Mouse (Mus musculus) testis, adult 2 months (tissue): ENCODE measurements around the gene Daxx. TPM values are rescaled to one million over a fixed set of nuclear protein-coding genes. Genes with fewer than 3 reads are reported as not detected.

Experiments
- H3K27ac ChIP-seq: fragments of 200-500 bp; 2 replicates; pipeline ENCODE4 v1.5.1; 2012; ENCODE audit warnings: low read depth, low read length; ENCODE audit not compliant: control insufficient read depth, insufficient read depth
- H3K27me3 ChIP-seq: fragments of 200-500 bp; 2 replicates; pipeline ENCODE4 v1.6.1; 2012; ENCODE audit warnings: mild to moderate bottlenecking, low read length, moderate library complexity; ENCODE audit not compliant: control insufficient read depth, insufficient read depth
- H3K36me3 ChIP-seq: fragments of 200-500 bp; 2 replicates; pipeline ENCODE4 v1.6.1; 2012; ENCODE audit warnings: mild to moderate bottlenecking, low read length; ENCODE audit not compliant: control insufficient read depth, insufficient read depth
- H3K4me1 ChIP-seq: fragments of 200-500 bp; 2 replicates; pipeline ENCODE4 v1.6.1; 2012; ENCODE audit warnings: low read length; ENCODE audit not compliant: control insufficient read depth, insufficient read depth
- H3K4me3 ChIP-seq: fragments of 200-500 bp; 2 replicates; pipeline ENCODE4 v1.5.1; 2012; ENCODE audit warnings: low read depth, mild to moderate bottlenecking, low read length, moderate library complexity, mixed read lengths; ENCODE audit not compliant: control insufficient read depth
- CTCF ChIP-seq: fragments of 200-500 bp; IDR thresholded peaks from 2 replicates; pipeline ENCODE4 v1.5.1; 2012; ENCODE audit warnings: low read depth, mild to moderate bottlenecking, inconsistent platforms, low read length, moderate library complexity; ENCODE audit not compliant: control insufficient read depth, insufficient read depth, insufficient replicate concordance
- POLR2A ChIP-seq: fragments of 200-500 bp; IDR thresholded peaks from 2 replicates; pipeline ENCODE4 v1.6.1; 2012; ENCODE audit warnings: low read depth, mild to moderate bottlenecking, inconsistent platforms, low read length, moderate library complexity; ENCODE audit not compliant: control insufficient read depth
- polyA plus RNA-seq: library from polyadenylated mRNA; depleted of rRNA; stranded (reverse); fragments of >200 nt; gene quantifications from 2 replicates; pipeline ENCODE4 v1.2.3, GENCODE M21; 2012

Daxx gene
- polyA plus RNA-seq, 1 experiment = 157 TPM

DNA sequence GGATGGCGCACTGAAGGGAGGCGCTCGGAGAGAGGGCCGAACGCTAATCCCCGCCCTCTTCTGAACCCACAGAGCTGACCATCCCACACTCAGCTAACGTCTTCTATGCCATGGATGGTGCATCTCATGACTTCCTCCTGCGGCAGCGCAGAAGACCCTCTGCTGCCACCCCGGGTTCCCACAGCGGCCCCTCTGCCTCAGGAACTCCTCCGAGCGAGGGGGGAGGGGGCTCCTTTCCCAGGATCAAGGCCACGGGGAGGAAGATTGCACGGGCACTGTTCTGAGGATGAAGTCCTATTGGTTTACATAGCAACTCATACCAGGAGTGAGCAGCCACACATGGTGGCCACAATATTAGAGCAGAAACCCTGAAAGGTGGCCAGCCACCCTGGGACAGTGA, 27.8 kb downstream of the Daxx start:
- H3K27me3 ChIP-seq = no peaks in the 10 kb centered on the region
- H3K4me3 ChIP-seq = no peak overlapping the region
- H3K36me3 ChIP-seq = no peaks in the 10 kb centered on the region
- TF ChIP-seq POLR2A (no peak), CTCF (no peak)
- no peak overlapping the region for H3K27ac ChIP-seq
- H3K4me1 ChIP-seq = peaks cover 18% of the 10 kb centered on the region

DNA sequence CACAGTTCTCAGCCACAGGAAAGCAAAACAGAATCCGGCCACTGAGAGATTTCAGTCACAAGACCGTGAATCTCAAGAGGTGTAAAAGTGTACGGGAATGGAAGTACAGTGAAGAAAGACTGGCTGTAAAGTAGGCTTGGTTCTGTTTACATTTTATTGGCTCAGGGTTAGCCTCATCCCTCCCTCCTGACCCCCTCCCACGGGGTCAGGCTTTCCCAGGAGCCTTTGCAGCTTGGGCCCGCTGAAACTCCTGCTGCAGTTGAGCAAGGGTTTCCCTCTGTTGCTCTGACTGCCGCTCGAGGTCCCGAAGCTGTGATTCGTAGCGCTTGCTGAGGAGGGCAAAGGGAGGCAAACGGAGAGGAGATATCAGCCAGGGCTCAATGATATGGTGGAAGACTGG, 29.6 kb downstream of the Daxx start:
- TF ChIP-seq POLR2A (no peak), CTCF (no peak)
- Histone ChIP-seq H3K4me3 (peak overlapping the region; percentile 98), H3K36me3 (no peaks in the 10 kb centered on the region), H3K4me1 (peaks cover 18% of the 10 kb centered on the region), H3K27me3 (no peaks in the 10 kb centered on the region), H3K27ac (no peak overlapping the region)

DNA sequence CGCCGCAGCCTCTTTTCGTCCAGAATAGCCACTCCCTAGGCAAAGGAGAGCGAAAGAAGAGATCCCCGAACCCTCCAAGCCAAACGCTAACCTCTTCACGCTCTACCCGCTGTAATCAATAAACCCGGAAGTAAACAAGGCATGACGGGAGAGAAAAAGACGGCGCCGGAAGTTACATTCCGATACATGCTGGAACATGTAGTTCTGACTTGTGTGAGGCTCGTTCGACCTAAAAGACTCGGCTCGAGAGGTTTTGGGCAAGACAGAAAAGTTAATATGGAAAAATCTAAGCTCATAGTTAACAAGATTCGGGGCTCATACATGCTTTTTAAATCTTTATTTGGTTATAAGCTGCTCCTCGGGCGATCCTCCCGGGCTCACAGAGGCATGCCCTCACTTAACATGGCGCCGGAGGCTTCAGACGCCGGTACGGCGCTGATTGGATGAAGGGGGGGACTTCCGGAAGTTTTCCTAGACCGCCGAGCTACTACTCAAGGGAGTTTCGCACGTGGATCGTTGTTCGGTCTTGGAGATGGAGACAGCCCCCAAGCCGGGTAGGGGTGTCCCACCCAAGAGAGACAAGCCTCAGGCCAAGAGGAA, 31.1 kb downstream of the Daxx start, which contains the start of the genes Pfdn6 and Wdr46:
Gene Pfdn6 (minus strand): TSS at position 138 of the 600 bp plus-strand sequence.
Gene Wdr46 (plus strand): TSS at position 455 of the 600 bp plus-strand sequence.
- Histone ChIP-seq H3K4me3 (peak within 1 kb of the TSS; percentile 98), H3K27me3 (no peaks in the 10 kb centered on the region), H3K4me1 (peaks cover 18% of the 10 kb centered on the region), H3K36me3 (0 out of 2 replicates have a peak, but pooled peaks cover 1% of the 10 kb centered on the region), H3K27ac (peak within 1 kb of the TSS; percentile 85)
- TF ChIP-seq CTCF (no peak), POLR2A (peak; percentile 29; the same call in 1 of the 2 replicates)

DNA sequence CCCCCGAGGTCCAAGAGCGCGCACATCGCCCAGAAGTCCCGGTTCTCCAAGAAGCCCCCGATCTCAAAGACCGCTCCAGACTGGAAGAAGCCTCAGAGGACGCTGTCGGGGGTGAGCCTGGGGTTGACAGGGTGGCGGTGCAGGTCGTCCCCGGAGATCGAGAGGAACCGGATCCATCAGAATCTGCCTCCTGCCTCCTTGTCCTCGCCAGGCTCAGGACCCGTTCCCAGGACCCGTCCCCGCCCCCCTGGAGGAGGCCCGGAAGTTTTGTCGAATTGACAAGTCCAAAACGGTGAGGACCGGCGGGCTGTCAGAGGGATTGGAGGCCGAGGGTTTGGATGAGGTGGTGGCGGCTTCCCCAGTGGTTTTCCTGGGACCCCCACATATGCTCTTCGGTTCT, 31.8 kb downstream of the Daxx start:
- H3K27me3 ChIP-seq = no peaks in the 10 kb centered on the region
- no peak for TF ChIP-seq POLR2A
- no peak for TF ChIP-seq CTCF
- H3K4me3 ChIP-seq = peak overlapping the region; percentile 98
- H3K4me1 ChIP-seq = peaks cover 18% of the 10 kb centered on the region
- 0 out of 2 replicates have a peak, but pooled peaks cover 1% of the 10 kb centered on the region for H3K36me3 ChIP-seq
- peak overlapping the region; percentile 85; the same call in 1 of the 2 replicates for H3K27ac ChIP-seq

DNA sequence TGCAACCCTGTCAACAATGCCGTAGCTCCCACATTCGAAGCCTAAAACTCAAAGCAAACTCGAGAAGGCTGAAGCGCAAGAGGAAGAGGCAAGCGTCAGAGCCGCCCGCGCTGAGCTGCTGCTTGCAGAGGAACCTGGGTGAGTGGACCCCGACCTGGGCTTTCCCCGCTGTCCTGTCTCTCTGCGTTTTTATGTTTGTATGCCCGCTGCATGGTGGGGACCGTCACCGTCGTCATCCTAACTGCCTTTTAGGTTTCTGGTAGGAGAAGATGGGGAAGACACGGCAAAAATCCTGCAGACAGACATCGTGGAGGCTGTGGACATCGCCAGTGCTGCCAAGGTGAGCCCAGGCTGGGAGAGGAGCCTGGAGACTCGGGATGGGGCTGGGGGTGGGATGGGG, 32.2 kb downstream of the Daxx start:
- peak overlapping the region; percentile 98 for H3K4me3 ChIP-seq
- H3K27me3 ChIP-seq = no peaks in the 10 kb centered on the region
- TF ChIP-seq CTCF (no peak), POLR2A (no peak)
- no peak overlapping the region for H3K27ac ChIP-seq
- H3K36me3 ChIP-seq = 0 out of 2 replicates have a peak, but pooled peaks cover 1% of the 10 kb centered on the region
- peaks cover 18% of the 10 kb centered on the region for H3K4me1 ChIP-seq

DNA sequence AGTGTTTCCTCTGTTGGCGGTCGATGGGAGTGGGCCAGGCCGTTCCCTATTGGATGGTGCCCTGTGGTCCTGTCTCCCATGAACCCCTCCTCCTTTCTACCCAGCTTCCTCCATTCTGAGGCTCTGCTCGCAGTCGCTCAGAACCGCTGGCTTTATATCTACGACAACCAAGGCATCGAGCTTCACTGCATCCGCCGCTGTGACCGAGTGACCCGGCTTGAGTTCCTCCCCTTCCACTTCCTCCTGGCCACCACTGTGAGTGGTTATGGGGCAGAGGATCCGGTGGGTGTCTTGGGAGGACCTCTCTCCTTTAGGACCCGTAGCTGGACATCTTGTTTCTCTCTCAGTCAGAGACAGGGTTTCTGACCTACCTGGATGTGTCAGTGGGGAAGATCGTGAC, 34.2 kb downstream of the Daxx start:
- H3K36me3 ChIP-seq = 0 out of 2 replicates have a peak, but pooled peaks cover 1% of the 10 kb centered on the region
- no peak overlapping the region for H3K27ac ChIP-seq
- no peak overlapping the region for H3K4me3 ChIP-seq
- H3K4me1 ChIP-seq = peaks cover 18% of the 10 kb centered on the region
- TF ChIP-seq POLR2A = no peak
- TF ChIP-seq CTCF = no peak
- no peaks in the 10 kb centered on the region for H3K27me3 ChIP-seq

DNA sequence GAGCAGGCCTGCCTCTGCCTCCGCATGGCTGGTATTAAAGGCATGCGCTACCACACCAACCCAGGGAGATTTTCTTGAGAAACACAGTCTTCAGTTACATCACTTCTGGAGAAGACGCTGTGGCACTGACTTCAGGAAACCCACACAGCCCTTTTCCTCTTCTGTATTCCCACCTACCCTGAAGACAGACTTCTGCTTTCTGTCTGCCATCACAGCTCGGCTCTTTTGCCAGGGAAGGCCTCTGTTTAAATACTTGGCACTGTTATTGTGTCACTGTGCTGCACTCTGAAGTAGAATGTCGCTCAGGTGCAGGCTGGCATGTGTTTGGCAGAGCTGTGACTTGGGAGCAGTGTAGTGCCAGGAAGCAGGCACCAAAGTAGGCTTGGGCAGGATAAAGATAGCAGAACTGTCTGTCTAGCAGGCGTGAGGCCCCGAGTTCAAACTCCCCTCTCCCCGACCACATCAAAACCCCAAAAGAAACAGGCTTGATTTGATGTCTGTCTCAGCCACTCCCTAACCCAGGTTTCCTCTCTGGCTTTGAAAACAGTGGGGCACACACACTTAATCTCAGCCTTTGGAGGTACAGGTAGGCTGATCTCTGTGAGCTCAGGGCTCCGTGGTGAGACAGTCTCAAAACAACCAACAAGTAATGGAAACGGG, 38.3 kb downstream of the Daxx start:
- no peak for TF ChIP-seq CTCF
- no peak for TF ChIP-seq POLR2A
- peaks cover 17% of the 10 kb centered on the region for H3K4me1 ChIP-seq
- no peak overlapping the region for H3K4me3 ChIP-seq
- H3K36me3 ChIP-seq = 0 out of 2 replicates have a peak, but pooled peaks cover 1% of the 10 kb centered on the region
- no peaks in the 10 kb centered on the region for H3K27me3 ChIP-seq
- H3K27ac ChIP-seq = no peak overlapping the region
